Mouse (Mus musculus) lung, embryonic 15.5 days (tissue): ENCODE measurements at regions not wholly inside any gene's neighbourhood (a gene's known extent, or its start where the extent isn't known, plus 50 kb on each side); places are given as distances from the start of the nearest gene placed in this dataset.

Source experiments
- ATAC-seq: fragments of 200-750 bp; cut with Nextera tagmentation; 2 replicates; pipeline ENCODE4 v1.8.0; 2017; ENCODE audit warnings: moderate number of reproducible peaks, borderline replicate concordance; ENCODE audit not compliant: low FRiP score, low TSS enrichment; ENCODE audit errors: extremely low read depth
- H3K27ac ChIP-seq: fragments of 300-500 bp; sonication (generic); 2 replicates; pipeline ENCODE4 v1.5.1; 2015; ENCODE audit warnings: moderate library complexity, mild to moderate bottlenecking, inconsistent platforms
- H3K27me3 ChIP-seq: fragments of 300-500 bp; sonication (generic); 2 replicates; pipeline ENCODE4 v1.6.1; 2015; ENCODE audit warnings: inconsistent platforms
- H3K36me3 ChIP-seq: fragments of 300-500 bp; sonication (generic); 2 replicates; pipeline ENCODE4 v1.6.1; 2015; ENCODE audit warnings: inconsistent platforms
- H3K4me1 ChIP-seq: fragments of 300-500 bp; sonication (generic); 2 replicates; pipeline ENCODE4 v1.6.1; 2015; ENCODE audit warnings: inconsistent platforms
- H3K4me2 ChIP-seq: fragments of 300-500 bp; sonication (generic); 2 replicates; pipeline ENCODE4 v1.6.1; 2015; ENCODE audit warnings: inconsistent platforms, mild to moderate bottlenecking, moderate library complexity
- H3K4me3 ChIP-seq: fragments of 300-500 bp; sonication (generic); 2 replicates; pipeline ENCODE4 v1.5.1; 2015; ENCODE audit warnings: mild to moderate bottlenecking, inconsistent platforms
- H3K9ac ChIP-seq: fragments of 300-500 bp; sonication (generic); 2 replicates; pipeline ENCODE4 v1.6.1; 2015; ENCODE audit warnings: inconsistent platforms
- H3K9me3 ChIP-seq: fragments of 300-500 bp; sonication (generic); 2 replicates; pipeline ENCODE4 v1.6.1; 2016; ENCODE audit warnings: inconsistent platforms
- WGBS: fragments of 180-500 bp; shearing (Covaris S2); methylation state at CpG from one replicate; pipeline ENCODE4 v1.1.7; 2015; 5-methylcytosine and 5-hydroxymethylcytosine counted together

DNA sequence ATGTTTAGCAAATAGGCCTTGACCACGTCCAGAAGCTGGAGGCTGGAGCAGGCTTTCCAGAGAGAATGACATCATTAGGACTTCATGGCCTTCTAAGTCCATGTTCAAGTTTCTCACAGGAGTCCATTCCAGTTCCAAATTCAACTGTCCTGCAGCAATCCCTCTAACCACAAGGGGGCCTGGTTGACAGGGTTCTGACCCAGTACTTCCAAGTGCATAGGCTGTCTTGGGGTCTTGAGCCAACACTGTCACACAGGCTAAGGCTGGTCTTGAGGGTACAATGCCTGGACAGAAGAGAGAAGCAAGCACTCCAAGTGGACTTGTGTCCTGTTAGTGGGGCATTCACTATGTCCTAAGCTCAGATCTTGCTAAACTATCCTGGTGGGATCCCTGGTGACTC lies 145.9 kb upstream of the Tmem45b start:
- no peak overlapping the region for H3K4me3 ChIP-seq
- no peak overlapping the region for H3K27ac ChIP-seq
- H3K27me3 ChIP-seq: no peaks in the 10 kb centered on the region
- H3K4me1 ChIP-seq: peaks cover 12% of the 10 kb centered on the region
- ATAC-seq: peak; percentile 55; the same call in 1 of the 2 replicates
- H3K4me2 ChIP-seq: no peak overlapping the region
- WGBS: 53% methylated on average over 1 of the region's 1 CpGs
- no peaks in the 10 kb centered on the region for H3K36me3 ChIP-seq
- H3K9ac ChIP-seq: no peak overlapping the region
- H3K9me3 ChIP-seq: no peaks in the 10 kb centered on the region

DNA sequence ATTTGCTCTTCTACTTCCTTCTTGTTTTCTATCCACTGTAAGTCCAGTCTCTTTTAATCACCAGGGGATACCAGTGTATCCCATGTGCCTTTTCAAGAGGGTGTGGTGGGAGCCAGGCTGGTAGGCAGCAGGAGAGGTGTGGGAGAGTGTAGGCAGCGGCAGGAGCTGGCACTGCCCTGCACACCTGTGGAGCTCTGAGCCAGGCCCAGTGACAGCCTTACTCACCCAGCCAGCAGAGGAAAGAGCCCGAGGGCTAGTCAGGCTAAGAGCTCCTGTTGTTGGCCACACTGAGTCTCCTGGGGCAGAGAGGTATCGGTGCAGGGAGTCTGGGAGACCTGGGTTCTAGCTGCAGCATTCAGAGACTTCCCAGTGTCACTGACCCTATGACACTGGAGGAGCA lies 145.5 kb upstream of the Tmem45b start:
- ATAC-seq: no peak
- H3K4me1 ChIP-seq: peaks cover 12% of the 10 kb centered on the region

DNA sequence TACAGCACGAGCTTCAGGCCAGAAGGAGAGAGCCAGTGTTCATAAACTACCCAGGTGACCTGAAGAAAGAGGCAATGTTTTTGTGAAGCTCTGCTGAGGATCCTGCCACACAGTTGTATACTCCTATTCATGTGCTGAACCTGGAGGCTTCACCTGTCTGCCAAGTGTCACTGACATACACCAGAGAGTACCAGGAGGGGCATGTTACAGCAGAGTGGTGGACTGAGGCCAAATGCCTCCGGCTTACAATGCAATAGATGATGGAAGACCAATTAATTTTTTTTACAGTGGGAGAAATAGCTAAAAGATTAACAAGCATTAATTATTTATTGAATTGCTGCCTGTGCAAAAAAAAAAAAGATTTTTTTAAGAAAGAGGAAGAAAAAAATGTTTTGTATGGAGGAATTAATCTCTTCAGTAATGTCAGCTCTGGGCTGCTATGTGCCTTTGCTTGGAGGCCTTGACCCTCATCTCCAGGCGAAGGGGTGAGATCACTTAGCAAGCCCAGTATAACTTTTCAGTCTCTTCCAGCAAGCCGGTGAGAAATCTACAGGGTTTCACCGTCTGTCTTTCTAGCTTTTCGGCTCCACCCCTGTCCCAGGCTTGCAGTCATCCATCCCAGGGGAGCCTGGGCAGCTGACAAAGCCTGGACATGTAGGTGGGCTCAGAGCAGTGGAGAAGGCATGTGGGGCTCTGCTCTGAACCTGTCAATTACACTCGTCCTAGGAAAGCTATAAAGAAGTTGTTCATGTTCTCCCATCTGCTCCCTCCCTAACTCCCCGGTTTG lies 144.0 kb upstream of the Tmem45b start:
- H3K4me3 ChIP-seq: no peak overlapping the region
- no peak overlapping the region for H3K4me2 ChIP-seq
- WGBS: 50% methylated on average over 8 of the region's 8 CpGs
- ATAC-seq: no peak
- H3K36me3 ChIP-seq: no peaks in the 10 kb centered on the region
- no peak overlapping the region for H3K9ac ChIP-seq
- H3K27me3 ChIP-seq: no peaks in the 10 kb centered on the region
- peaks cover 12% of the 10 kb centered on the region for H3K4me1 ChIP-seq
- no peaks in the 10 kb centered on the region for H3K9me3 ChIP-seq
- H3K27ac ChIP-seq: no peak overlapping the region

More for the DNA sequence above, 145.5 kb upstream of the Tmem45b start:
- Histone ChIP-seq H3K27ac (no peak overlapping the region), H3K9me3 (no peaks in the 10 kb centered on the region), H3K4me2 (no peak overlapping the region), H3K36me3 (no peaks in the 10 kb centered on the region), H3K4me3 (no peak overlapping the region), H3K9ac (no peak overlapping the region), H3K27me3 (no peaks in the 10 kb centered on the region)
- 84% methylated on average over 3 of the region's 3 CpGs for WGBS

DNA sequence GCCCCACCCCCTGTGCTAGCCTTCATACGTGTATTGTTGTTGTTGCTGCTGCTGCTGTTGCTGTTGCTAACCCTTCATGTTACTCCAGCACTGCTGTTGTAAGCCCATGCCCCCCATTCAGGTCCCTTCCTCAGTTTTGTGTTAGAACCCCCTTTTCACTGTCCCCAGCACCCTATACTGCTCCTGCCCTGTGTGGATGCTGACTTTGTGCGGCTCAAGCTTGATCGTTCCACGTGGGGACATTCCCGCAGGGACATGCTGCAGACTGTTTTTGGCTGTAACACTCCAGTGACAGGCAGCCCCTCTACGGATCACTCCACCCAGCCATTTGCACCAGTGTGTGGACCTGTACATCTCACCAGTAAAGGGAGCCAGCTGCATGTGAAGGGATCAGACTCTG lies 142.7 kb upstream of the Tmem45b start:
- no peak for ATAC-seq
- Histone ChIP-seq H3K9ac (no peak overlapping the region), H3K36me3 (no peaks in the 10 kb centered on the region), H3K27ac (no peak overlapping the region), H3K4me2 (no peak overlapping the region), H3K4me3 (no peak overlapping the region), H3K9me3 (no peaks in the 10 kb centered on the region), H3K27me3 (no peaks in the 10 kb centered on the region), H3K4me1 (peaks cover 12% of the 10 kb centered on the region)
- 74% methylated on average over 6 of the region's 6 CpGs for WGBS

DNA sequence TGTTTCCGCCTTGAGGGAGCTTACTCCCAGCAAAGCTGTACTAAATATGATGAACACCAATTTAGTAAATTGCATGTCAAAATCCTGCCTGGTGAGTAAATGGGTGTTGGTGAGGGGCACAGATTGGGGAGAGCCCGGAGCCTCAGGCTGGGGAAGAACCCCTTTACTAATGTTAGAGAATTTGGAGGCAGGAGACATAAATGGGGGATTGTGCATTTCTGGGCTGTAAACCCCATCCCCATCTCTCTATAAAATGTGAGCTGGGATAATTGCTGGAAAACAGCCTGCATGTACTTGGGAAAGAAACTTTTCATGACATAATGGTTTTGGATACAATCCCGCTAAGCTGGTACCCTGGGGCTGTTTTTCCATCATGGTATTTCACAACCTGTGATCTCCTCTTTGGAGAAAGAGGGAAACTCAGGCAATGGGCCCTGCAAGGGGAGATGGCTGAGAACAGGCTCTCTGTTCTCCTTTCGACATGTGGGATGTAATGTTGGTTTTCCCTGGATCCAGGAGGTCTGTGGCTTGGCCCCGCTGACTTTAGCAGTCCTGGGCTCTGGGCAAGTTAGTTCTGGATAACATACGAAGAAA lies 140.3 kb upstream of the Tmem45b start:
- H3K9ac ChIP-seq: no peak overlapping the region
- no peaks in the 10 kb centered on the region for H3K36me3 ChIP-seq
- H3K4me3 ChIP-seq: no peak overlapping the region
- no peaks in the 10 kb centered on the region for H3K27me3 ChIP-seq
- H3K4me2 ChIP-seq: no peak overlapping the region
- no peaks in the 10 kb centered on the region for H3K9me3 ChIP-seq
- no peak for ATAC-seq
- no peaks in the 10 kb centered on the region for H3K4me1 ChIP-seq
- WGBS: 77% methylated on average over 6 of the region's 6 CpGs
- H3K27ac ChIP-seq: no peak overlapping the region

DNA sequence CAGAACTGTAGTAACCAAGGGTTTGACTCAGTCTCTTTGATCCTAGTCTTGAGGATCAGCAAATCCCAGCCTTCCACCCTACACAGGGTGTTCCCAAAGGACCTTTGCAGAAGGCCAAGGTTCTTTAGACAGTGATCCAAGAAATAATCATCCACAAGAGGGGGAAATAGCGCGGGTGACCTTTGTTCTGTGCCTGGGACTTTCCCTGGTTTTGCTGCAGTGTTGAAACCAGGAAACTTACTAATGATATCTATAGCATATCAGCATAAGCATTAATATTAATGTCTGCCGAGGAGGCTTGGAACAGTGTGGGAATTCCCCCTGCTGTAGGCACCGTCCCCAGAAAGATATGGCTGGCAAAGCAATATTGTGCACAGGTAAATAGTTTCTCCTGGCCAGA lies 138.4 kb upstream of the Tmem45b start:
- Histone ChIP-seq H3K27me3 (no peaks in the 10 kb centered on the region), H3K9ac (no peak overlapping the region), H3K4me1 (no peaks in the 10 kb centered on the region), H3K27ac (no peak overlapping the region), H3K9me3 (no peaks in the 10 kb centered on the region), H3K36me3 (no peaks in the 10 kb centered on the region), H3K4me2 (no peak overlapping the region), H3K4me3 (no peak overlapping the region)
- 78% methylated on average over 4 of the region's 4 CpGs for WGBS
- no peak for ATAC-seq

DNA sequence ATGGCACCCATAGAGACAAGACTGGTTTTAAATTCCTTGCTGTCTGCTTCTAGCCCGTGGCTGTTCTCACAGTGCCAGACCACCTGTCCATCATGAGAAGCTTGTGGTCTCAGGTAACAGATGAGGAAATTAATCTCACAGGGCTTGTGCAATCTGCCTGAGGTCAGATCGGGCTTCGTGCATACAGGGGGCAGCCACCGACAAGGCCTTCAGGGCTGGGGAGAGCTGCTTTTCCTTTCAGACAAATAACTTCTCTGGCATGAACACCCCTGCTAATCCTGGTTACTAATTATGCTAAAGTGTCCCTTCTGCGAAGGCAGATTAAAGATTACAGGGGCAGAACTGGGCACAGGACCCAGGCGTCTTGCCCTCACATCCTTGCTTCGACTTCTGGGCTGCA lies 130.8 kb upstream of the Tmem45b start:
- H3K27ac ChIP-seq: no peak overlapping the region
- H3K9me3 ChIP-seq: no peaks in the 10 kb centered on the region
- H3K4me2 ChIP-seq: no peak overlapping the region
- no peaks in the 10 kb centered on the region for H3K4me1 ChIP-seq
- no peak overlapping the region for H3K9ac ChIP-seq
- no peaks in the 10 kb centered on the region for H3K36me3 ChIP-seq
- 76% methylated on average over 7 of the region's 7 CpGs for WGBS
- no peak overlapping the region for H3K4me3 ChIP-seq
- no peak for ATAC-seq
- no peaks in the 10 kb centered on the region for H3K27me3 ChIP-seq

DNA sequence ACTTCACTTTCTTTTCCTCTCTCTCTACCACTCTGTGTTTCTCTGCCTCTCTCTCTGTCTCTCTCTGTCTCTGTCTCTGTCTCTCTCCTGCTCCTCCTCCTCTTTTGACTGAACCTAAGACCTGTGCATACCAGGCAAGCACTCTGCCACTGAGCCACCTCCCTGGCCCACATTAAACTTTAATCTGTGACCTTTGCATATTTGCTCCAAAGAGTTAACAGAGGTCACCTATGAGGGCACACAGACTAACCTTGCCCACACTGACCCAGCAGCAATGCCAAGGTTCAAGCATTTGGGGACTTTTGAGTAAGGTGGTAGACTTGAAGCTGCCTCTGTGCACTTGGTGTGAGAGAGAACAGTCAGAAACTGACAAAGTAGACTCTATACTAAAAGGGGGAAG lies 123.4 kb upstream of the Tmem45b start:
- no peak overlapping the region for H3K4me3 ChIP-seq
- no peak overlapping the region for H3K4me2 ChIP-seq
- H3K27me3 ChIP-seq: no peaks in the 10 kb centered on the region
- no peak overlapping the region for H3K27ac ChIP-seq
- ATAC-seq: no peak
- no peak overlapping the region for H3K9ac ChIP-seq
- H3K9me3 ChIP-seq: no peaks in the 10 kb centered on the region
- no peaks in the 10 kb centered on the region for H3K4me1 ChIP-seq
- no peaks in the 10 kb centered on the region for H3K36me3 ChIP-seq

DNA sequence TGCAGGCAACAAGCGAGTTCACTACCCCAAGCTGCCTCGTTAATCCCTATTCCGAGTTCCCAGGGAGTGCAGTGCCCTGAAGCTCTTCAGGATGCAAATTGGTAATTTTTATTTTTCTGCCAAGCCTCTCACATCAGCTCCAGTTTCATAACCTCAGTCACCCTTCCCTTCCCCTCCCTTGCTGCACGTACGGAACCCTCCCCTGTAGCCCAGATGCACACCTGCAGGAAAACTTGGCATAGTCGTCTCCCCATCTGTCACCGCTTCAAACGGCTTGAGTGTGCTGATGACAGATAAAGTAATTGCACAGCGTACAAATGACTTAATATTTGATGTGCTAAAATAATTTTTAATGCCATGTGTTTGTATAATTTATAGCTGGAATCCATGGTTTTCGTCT lies 119.7 kb upstream of the Tmem45b start:
- no peak for ATAC-seq
- H3K36me3 ChIP-seq: no peaks in the 10 kb centered on the region
- no peak overlapping the region for H3K27ac ChIP-seq
- H3K9me3 ChIP-seq: no peaks in the 10 kb centered on the region
- no peak overlapping the region for H3K9ac ChIP-seq
- H3K4me2 ChIP-seq: no peak overlapping the region
- 68% methylated on average over 10 of the region's 10 CpGs for WGBS
- no peaks in the 10 kb centered on the region for H3K27me3 ChIP-seq
- no peaks in the 10 kb centered on the region for H3K4me1 ChIP-seq
- no peak overlapping the region for H3K4me3 ChIP-seq

DNA sequence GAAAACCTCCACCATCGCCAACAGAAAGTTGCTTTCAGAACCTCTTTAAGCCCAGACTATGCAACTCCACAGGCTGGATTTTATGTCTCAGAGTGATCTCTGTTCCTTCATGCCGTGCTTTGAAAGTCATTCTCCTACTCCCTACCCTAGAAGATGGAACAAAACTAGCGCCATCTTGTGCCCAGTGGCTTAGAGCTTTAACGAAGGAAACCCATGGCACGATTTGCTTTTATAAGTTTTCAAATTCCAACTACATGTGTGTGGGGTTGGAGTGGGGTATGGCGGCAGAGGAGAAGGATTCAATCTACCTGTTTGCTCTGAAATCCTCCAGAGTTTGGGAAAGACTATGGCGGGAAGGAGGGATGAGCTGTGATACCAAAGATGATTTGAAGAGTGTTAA lies 118.7 kb upstream of the Tmem45b start:
- H3K27ac ChIP-seq: no peak overlapping the region
- ATAC-seq: no peak
- no peaks in the 10 kb centered on the region for H3K4me1 ChIP-seq
- H3K4me3 ChIP-seq: no peak overlapping the region
- H3K36me3 ChIP-seq: no peaks in the 10 kb centered on the region
- no peaks in the 10 kb centered on the region for H3K27me3 ChIP-seq
- H3K9me3 ChIP-seq: no peaks in the 10 kb centered on the region
- WGBS: 70% methylated on average over 7 of the region's 7 CpGs
- no peak overlapping the region for H3K9ac ChIP-seq
- H3K4me2 ChIP-seq: no peak overlapping the region

DNA sequence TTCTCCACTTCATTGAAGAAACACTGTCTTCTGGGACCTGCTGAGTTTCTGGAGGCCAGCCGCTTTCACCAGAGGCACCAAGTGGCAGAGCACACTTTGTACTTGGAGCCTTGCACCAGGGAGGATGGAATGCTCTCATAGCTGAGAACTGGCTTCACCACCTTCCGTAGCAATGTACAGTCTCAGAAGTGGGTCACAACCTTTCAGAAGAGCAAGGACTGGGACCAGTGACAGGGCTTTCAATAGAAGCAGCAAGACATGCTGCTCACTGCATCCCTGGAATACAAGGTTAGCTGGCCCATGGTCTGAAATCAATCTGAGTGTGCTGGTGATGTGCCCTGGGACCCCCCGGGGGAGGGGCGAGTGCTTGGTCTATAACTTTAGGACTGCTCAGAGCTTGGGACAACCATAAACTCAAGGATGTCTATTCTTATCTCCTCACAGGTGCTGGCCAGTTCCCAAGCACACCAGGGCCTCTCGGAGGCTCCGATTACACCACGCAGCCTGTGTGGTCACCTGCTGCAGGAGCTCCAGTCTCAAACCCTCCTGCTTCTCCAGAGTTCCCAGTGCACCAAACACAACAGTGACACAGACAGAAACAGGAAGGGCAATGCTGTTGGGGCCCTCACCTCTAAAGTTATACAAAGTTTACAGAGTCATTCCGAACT lies 114.4 kb upstream of the Tmem45b start:
- Histone ChIP-seq H3K27me3 (no peaks in the 10 kb centered on the region), H3K9me3 (no peaks in the 10 kb centered on the region), H3K9ac (no peak overlapping the region), H3K4me1 (no peaks in the 10 kb centered on the region), H3K27ac (no peak overlapping the region), H3K4me2 (no peak overlapping the region), H3K36me3 (no peaks in the 10 kb centered on the region), H3K4me3 (no peak overlapping the region)
- 70% methylated on average over 8 of the region's 8 CpGs for WGBS
- no peak for ATAC-seq

DNA sequence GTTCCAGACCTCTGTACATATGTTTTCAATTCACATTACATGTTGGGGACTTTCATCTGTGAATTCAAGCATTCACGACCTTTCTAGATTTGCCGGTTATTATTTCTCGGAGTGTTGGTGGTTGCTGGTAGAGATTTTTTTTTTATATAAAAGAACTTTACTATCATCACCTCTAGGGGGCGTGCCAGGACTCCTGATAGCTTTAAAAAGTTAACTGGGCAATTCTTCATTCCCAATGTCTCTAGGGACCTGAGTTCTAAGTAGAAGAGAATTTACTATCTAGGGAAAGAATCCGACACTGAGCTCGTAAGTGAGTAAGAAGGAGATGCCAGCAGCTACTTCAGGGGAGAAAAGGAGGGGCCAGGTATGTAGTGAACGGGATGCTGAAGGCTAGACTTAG lies 112.8 kb upstream of the Tmem45b start:
- Histone ChIP-seq H3K27ac (no peak overlapping the region), H3K9me3 (no peaks in the 10 kb centered on the region), H3K4me1 (no peaks in the 10 kb centered on the region), H3K4me3 (no peak overlapping the region), H3K4me2 (no peak overlapping the region), H3K27me3 (no peaks in the 10 kb centered on the region), H3K36me3 (no peaks in the 10 kb centered on the region), H3K9ac (no peak overlapping the region)
- 66% methylated on average over 7 of the region's 7 CpGs for WGBS
- no peak for ATAC-seq
